Mouse (Mus musculus): ENCODE data around the gene Podn. TPM values are rescaled to one million over a fixed set of nuclear protein-coding genes. Genes with fewer than 3 reads are reported as not detected.

The Podn gene
- polyA plus RNA-seq, 1 experiment from 2014 or later = 2.4 TPM

GRCm38 (mm10) chr4:107999380-107999779 is 96.9 kb downstream of the Podn start:
- DNase-seq (ENCODE audit: low read depth, low spot score) = no peak
- no peak for TF ChIP-seq CTCF (IDR thresholded peaks at IDR 0.05)
- in situ Hi-C loops (cut with MboI; ENCODE audit: low pct_unique_long_range_greater_than_20kb) = no loop called here
- H3K27me3 ChIP-seq = no peaks in the 10 kb centered on the region
- ChIA-PET CTCF (no interaction called here), POLR2A (interaction anchor here (1.5 kb wide), 1 partner anchor 13 kb away, joined by 4 read pairs; no protein-coding TSS in a partner anchor)
- ATAC-seq = no peak

DNA sequence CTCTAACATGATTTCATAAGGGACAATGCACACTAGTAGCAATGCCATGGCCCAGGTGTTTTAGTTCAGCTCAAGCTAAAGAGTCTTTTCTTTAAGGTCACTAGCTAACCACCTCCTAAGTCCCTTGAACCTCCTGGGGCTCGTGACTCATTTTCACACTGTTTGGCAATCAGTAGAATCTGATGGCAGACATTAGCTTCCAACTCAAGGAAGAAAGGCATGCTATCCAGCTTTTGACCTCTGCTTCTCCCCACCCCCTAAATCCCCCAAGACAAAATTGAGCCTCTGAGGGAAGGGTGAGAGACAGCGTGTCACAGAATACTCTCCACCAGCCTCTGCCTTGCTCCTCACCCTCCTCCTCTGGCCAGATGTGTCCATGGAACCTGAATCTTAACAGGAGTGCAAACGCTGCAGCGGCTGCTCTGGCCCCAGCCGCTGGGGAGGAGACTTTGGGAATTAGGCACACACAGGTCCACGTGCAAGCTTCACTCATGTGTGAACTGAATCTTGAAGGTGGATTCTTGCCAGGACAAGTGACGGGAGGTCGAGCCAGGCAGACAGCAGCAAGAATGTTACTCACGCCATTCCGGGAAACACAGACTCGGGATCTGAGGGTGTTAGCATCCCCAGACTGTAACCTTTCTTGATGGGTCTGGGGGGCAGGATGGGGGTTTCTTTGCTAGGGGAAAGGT is 97.5 kb downstream of the Podn start:
- H3K27me3 ChIP-seq = no peaks in the 10 kb centered on the region
- POLR2A ChIA-PET = interaction anchor here (1.5 kb wide), 1 partner anchor 12 kb away, joined by 4 read pairs; no protein-coding TSS in a partner anchor
- in situ Hi-C loops (cut with MboI; ENCODE audit: low pct_unique_long_range_greater_than_20kb) = no loop called here
- TF ChIP-seq CTCF (IDR thresholded peaks at IDR 0.05) = no peak
- CTCF ChIA-PET = interaction anchor here (1.5 kb wide), 1 partner anchor 11 kb away, joined by 3 read pairs; no protein-coding TSS in a partner anchor
- no peak for ATAC-seq
- DNase-seq (ENCODE audit: low read depth, low spot score) = peak; percentile 64

GRCm38 (mm10) chr4:107996418-107996986 is 99.7 kb downstream of the Podn start:
- ChIA-PET CTCF (no interaction called here), POLR2A (interaction anchor here (1.2 kb wide), 1 partner anchor 8 kb away, joined by 4 read pairs; no protein-coding TSS in a partner anchor)
- TF ChIP-seq CTCF (IDR thresholded peaks at IDR 0.05) = no peak
- H3K27me3 ChIP-seq = no peaks in the 10 kb centered on the region
- DNase-seq (ENCODE audit: low read depth, low spot score) = no peak
- ATAC-seq = no peak
- in situ Hi-C loops (cut with MboI; ENCODE audit: low pct_unique_long_range_greater_than_20kb) = no loop called here

- ChIA-PET POLR2A (no interaction called here), CTCF (interaction anchor here (1.4 kb wide), 1 partner anchor 23 kb away, joined by 4 read pairs; no protein-coding TSS in a partner anchor)
- TF ChIP-seq CTCF (IDR thresholded peaks at IDR 0.05) = no peak
- ATAC-seq (no peak), DNase-seq (ENCODE audit: low read depth, low spot score) (no peak)
- H3K27me3 ChIP-seq = no peaks in the 10 kb centered on the region
- in situ Hi-C loops (cut with MboI; ENCODE audit: low pct_unique_long_range_greater_than_20kb) = no loop called here
Observed at GRCm38 (mm10) chr4:107995727-107996126, 100.5 kb downstream of the Podn start.

- ChIA-PET POLR2A (no interaction called here), CTCF (interaction anchor here (1.4 kb wide), 1 partner anchor 24 kb away, joined by 4 read pairs; no protein-coding TSS in a partner anchor)
- H3K27me3 ChIP-seq = no peaks in the 10 kb centered on the region
- DNase-seq (ENCODE audit: low read depth, low spot score) = peak; percentile 46
- in situ Hi-C loops (cut with MboI; ENCODE audit: low pct_unique_long_range_greater_than_20kb) = no loop called here
- no peak for TF ChIP-seq CTCF (IDR thresholded peaks at IDR 0.05)
- ATAC-seq = no peak
Observed at GRCm38 (mm10) chr4:107995011-107995410, 101.2 kb downstream of the Podn start.

DNA sequence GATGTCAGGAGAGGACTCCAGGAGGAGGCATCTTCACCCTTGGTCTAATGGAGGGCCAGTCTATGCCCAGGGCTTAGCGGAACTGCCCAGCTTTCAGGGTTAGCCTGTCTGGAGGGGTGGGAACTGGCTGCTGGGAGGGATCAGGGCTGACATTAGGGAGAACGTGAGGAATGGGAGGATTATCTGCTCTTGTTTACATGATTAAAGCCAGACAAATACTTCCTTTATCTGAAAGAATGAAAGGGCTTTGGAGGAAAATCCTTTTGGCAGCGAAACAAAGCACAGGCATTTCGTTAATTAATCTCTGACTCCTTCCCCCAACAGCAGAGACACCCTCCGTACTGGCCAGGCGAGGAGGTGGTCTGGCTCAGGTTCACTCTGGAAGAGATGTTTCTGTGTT is 104.4 kb downstream of the Podn start:
- ATAC-seq (no peak), DNase-seq (ENCODE audit: low read depth, low spot score) (no peak)
- no peaks in the 10 kb centered on the region for H3K27me3 ChIP-seq
- ChIA-PET POLR2A (no interaction called here), CTCF (no interaction called here)
- in situ Hi-C loops (cut with MboI; ENCODE audit: low pct_unique_long_range_greater_than_20kb) = no loop called here
- no peak for TF ChIP-seq CTCF (IDR thresholded peaks at IDR 0.05)

DNA sequence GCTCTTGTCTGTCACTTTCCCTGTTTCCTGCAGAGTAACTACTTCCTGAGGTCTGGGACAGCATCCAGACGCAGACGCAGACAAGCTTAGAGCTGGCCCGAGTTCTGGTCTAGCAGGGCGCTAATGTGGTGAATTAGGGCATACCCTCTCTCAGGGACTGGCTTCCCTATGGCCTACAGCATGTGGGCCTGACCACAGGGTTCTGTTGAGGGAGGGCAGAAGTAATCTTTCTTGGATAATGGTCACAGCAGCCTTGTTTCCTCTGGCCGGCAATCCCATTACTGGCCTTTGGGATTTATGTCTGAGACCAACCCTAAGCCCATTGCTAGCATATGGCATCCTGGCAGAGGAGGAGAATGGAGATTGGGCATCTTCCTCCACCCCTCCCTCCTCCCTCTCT is 105.4 kb downstream of the Podn start:
- no peaks in the 10 kb centered on the region for H3K27me3 ChIP-seq
- no peak for TF ChIP-seq CTCF (IDR thresholded peaks at IDR 0.05)
- in situ Hi-C loops (cut with MboI; ENCODE audit: low pct_unique_long_range_greater_than_20kb) = no loop called here
- ATAC-seq (no peak), DNase-seq (ENCODE audit: low read depth, low spot score) (no peak)
- ChIA-PET CTCF (no interaction called here), POLR2A (no interaction called here)

DNA sequence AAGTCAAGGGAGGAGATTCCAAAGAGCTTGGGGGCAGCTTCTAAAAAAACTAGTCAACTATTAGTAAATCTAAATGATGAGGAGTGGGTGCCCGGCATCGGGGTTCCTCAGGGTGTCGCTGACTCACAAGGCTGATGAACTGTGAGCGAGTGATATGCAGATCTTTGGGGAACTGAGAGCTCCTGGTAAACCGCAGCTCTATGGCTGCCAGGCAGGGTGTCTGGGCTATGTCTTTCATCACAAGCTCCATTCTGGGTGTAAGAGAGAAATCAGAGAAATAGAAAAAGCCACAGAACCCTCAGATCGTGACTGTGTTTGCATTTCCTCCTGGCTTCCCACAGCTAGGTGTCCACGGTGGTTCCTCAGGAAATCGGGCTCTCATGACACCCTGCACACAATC is 107.3 kb downstream of the Podn start:
- no peaks in the 10 kb centered on the region for H3K27me3 ChIP-seq
- TF ChIP-seq CTCF (IDR thresholded peaks at IDR 0.05) = no peak
- DNase-seq (ENCODE audit: low read depth, low spot score) (no peak), ATAC-seq (no peak)
- CTCF ChIA-PET = interaction anchor here (1.1 to 1.6 kb wide), 2 partner anchors 9 to 16 kb away, joined by 3 read pairs; no protein-coding TSS in a partner anchor
- POLR2A ChIA-PET = no interaction called here
- in situ Hi-C loops (cut with MboI; ENCODE audit: low pct_unique_long_range_greater_than_20kb) = no loop called here

DNA sequence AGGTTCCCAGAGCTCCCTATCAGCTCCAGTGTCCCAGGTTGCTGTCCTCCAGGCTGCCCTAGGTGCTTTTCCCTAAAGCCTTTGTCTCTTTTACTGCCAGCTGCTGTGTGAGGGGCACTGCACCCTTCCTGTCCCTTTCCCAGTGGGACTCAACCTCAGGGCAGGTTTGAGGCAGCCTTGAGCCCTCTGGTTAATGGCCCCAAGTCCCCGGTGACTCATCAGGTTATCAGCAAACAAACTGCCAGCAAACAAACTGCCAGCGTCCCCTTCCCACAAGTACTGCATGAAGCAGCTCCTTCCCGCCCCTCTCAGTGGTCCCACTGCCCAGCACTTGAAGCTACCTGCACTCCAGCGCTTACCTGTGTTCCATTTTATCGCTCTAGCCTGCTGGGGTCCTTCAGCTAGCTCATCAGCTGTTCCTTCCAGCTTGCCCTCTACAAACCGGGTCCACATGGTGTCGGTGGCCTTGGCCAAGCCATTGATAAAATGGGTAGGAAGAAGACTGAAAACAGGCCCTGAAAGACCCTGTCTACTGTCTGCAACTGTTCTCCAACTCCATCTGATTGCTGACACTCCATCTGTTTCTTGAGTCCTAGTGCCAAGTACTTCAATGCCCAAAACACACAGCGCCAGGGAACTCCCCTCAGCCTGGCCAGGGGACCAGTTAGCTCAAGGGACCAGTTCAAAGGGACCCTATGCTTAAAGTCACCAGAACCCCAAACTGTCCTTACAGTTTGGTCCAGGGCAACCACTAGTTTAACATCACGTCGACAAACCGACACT is 109.7 kb downstream of the Podn start:
- in situ Hi-C loops (cut with MboI; ENCODE audit: low pct_unique_long_range_greater_than_20kb) = no loop called here
- no peak for ATAC-seq
- no peak for DNase-seq (ENCODE audit: low read depth, low spot score)
- ChIA-PET POLR2A (interaction anchor here (0.8 to 1.4 kb wide), 2 partner anchors 9 to 12 kb away, joined by 3 to 4 read pairs; no protein-coding TSS in a partner anchor), CTCF (no interaction called here)
- H3K27me3 ChIP-seq = no peaks in the 10 kb centered on the region
- TF ChIP-seq CTCF (IDR thresholded peaks at IDR 0.05) = no peak

- no peak for ATAC-seq
- no peak for DNase-seq (ENCODE audit: low read depth, low spot score)
- POLR2A ChIA-PET = interaction anchor here (1.4 kb wide), 1 partner anchor 13 kb away, joined by 4 read pairs; no protein-coding TSS in a partner anchor
- no peaks in the 10 kb centered on the region for H3K27me3 ChIP-seq
- in situ Hi-C loops (cut with MboI; ENCODE audit: low pct_unique_long_range_greater_than_20kb) = no loop called here
- CTCF ChIA-PET = no interaction called here
- no peak for TF ChIP-seq CTCF (IDR thresholded peaks at IDR 0.05)
Observed at GRCm38 (mm10) chr4:107985812-107986211, 110.4 kb downstream of the Podn start.
